Mouse (Mus musculus): Measurements from ENCODE around the gene Ehmt1.

Ehmt1 gene

GRCm38 (mm10) chr2:24918930-24919838 lies at the start of gene Ehmt1:
Gene Ehmt1, minus strand, starts transcription at chr2:24919614.
- DNase-seq (ENCODE audit: low spot score in 2 of 2): peak; percentile 90 to 94

GRCm38 (mm10) chr2:24962304-24963000 lies 43.0 kb upstream of the Ehmt1 start, which contains the start of gene Dph7:
Gene Dph7, plus strand, starts transcription at chr2:24962400.
- peak; percentile 93 to 95 for DNase-seq (ENCODE audit: low spot score in 2 of 2)

GRCm38 (mm10) chr2:24960910-24961309 lies 41.5 kb upstream of the Ehmt1 start:
- DNase-seq (ENCODE audit: low spot score in 2 of 2): peak in 1 of 2 experiments; percentile 41

GRCm38 (mm10) chr2:24952537-24953055 lies 33.2 kb upstream of the Ehmt1 start:
- no peak for DNase-seq (ENCODE audit: low spot score in 2 of 2)

GRCm38 (mm10) chr2:24950189-24950535 lies 30.7 kb upstream of the Ehmt1 start:
- DNase-seq (ENCODE audit: low spot score in 2 of 2): no peak

GRCm38 (mm10) chr2:24949421-24950188 lies 30.2 kb upstream of the Ehmt1 start, which contains the start of gene Zmynd19:
Gene Zmynd19, plus strand, starts transcription at chr2:24949792.
- DNase-seq (ENCODE audit: low spot score in 2 of 2): peak; percentile 97 to 98

- peak in 1 of 2 experiments; percentile 11 for DNase-seq (ENCODE audit: low spot score in 2 of 2)
These were observed 24.9 kb upstream of the Ehmt1 start for GRCm38 (mm10) chr2:24944304-24944703.

GRCm38 (mm10) chr2:24942092-24942491 lies 22.7 kb upstream of the Ehmt1 start:
- DNase-seq (ENCODE audit: low spot score in 2 of 2): no peak

- DNase-seq (ENCODE audit: low spot score in 2 of 2): peak; percentile 76 to 80
These were observed 15.8 kb upstream of the Ehmt1 start, which contains the start of gene Arrdc1 for GRCm38 (mm10) chr2:24935057-24935796. Gene Arrdc1, minus strand, starts transcription at chr2:24935252.

GRCm38 (mm10) chr2:24934441-24934963 lies 15.1 kb upstream of the Ehmt1 start:
- peak in 1 of 2 experiments; percentile 35 for DNase-seq (ENCODE audit: low spot score in 2 of 2)

GRCm38 (mm10) chr2:24929593-24929992 lies 10.2 kb upstream of the Ehmt1 start:
- no peak for DNase-seq (ENCODE audit: low spot score in 2 of 2)

GRCm38 (mm10) chr2:24929119-24929518 lies 9.7 kb upstream of the Ehmt1 start:
- no peak for DNase-seq (ENCODE audit: low spot score in 2 of 2)

- no peak for DNase-seq (ENCODE audit: low spot score in 2 of 2)
These were observed 8.5 kb upstream of the Ehmt1 start for GRCm38 (mm10) chr2:24927810-24928479.

GRCm38 (mm10) chr2:24926965-24927358 lies 7.5 kb upstream of the Ehmt1 start:
- no peak for DNase-seq (ENCODE audit: low spot score in 2 of 2)

- DNase-seq (ENCODE audit: low spot score in 2 of 2): no peak
These were observed 7.0 kb upstream of the Ehmt1 start for GRCm38 (mm10) chr2:24926345-24926964.

- DNase-seq (ENCODE audit: low spot score in 2 of 2): no peak
These were observed 5.9 kb upstream of the Ehmt1 start for GRCm38 (mm10) chr2:24925284-24925683.

GRCm38 (mm10) chr2:24923561-24923960 lies 4.1 kb upstream of the Ehmt1 start:
- no peak for DNase-seq (ENCODE audit: low spot score in 2 of 2)

GRCm38 (mm10) chr2:24919839-24920175 lies 393 bp upstream of the Ehmt1 start:
- no peak for DNase-seq (ENCODE audit: low spot score in 2 of 2)

GRCm38 (mm10) chr2:24914762-24915161 lies 4.7 kb downstream of the Ehmt1 start:
- DNase-seq (ENCODE audit: low spot score in 2 of 2): no peak

GRCm38 (mm10) chr2:24912589-24912988 lies 6.8 kb downstream of the Ehmt1 start:
- no peak for DNase-seq (ENCODE audit: low spot score in 2 of 2)

All from right cerebral cortex, adult 2 months (tissue).